Mouse (Mus musculus) gastrocnemius, postnatal 36 days (tissue): ENCODE measurements around the gene Tesk2. TPM values are rescaled to one million over a fixed set of nuclear protein-coding genes. Genes with fewer than 3 reads are reported as not detected.
A peak's percentile ranks its signal among the peaks of the same experiment; 100 is the strongest.
"Not testable (repeated sequence)": the region's sequence is repeated elsewhere in the genome, so short reads cannot be mapped to it uniquely, and the experiment has no call there.

Experiments used
- DNase-seq, 2 experiments: peaks; one replicate each; pipeline ENCODE4 v3.0.0; 2022
- intact Hi-C: fragments of 180-260 bp; cut with DNase I; formaldehyde crosslinking; loops from one replicate; pipeline ENCODE4 v1.15.1; 2025
- long read RNA-seq, 2 experiments: library from polyadenylated mRNA; stranded (forward); transcript quantifications; one replicate each; pipeline ENCODE4 v2.0.0; 2021
- total RNA-seq, 2 experiments: library from RNA; stranded (reverse); gene quantifications; 2 replicates each; pipeline ENCODE4 v1.2.3; 2021

Gene Tesk2
- total RNA-seq, result 1 to 10 TPM; 1.7 to 2.0 TPM
- long read RNA-seq, experiment 1, result 0 reads
- long read RNA-seq, experiment 2, partial matches to known transcripts, result 0 of 3 reads
- long read RNA-seq, experiment 2, other reads (novel, unspliced or antisense), result 3 of 3 reads

GRCm38 (mm10) chr4:116720343-116721097 is at the start of gene Tesk2:
Tesk2 (plus strand) TSS chr4:116720948.
- intact Hi-C loops, result loop anchor here (2.0 kb wide), 1 partner anchor 68 kb away; no protein-coding TSS in a partner anchor
- DNase-seq, result peak; percentile 79 to 85

GRCm38 (mm10) chr4:116672785-116673184 is 48.0 kb upstream of the Tesk2 start:
- intact Hi-C loops, result no loop called here
- DNase-seq, result no peak

- DNase-seq, result not testable (repeated sequence)
- intact Hi-C loops, result loop anchor here (5.0 kb wide), 1 partner anchor 102 kb away; no protein-coding TSS in a partner anchor
These were observed 46.0 kb upstream of the Tesk2 start for GRCm38 (mm10) chr4:116674761-116675160.

- no peak for DNase-seq
- intact Hi-C loops, result loop anchor here (5.0 kb wide), 1 partner anchor 104 kb away; no protein-coding TSS in a partner anchor
These were observed 44.7 kb upstream of the Tesk2 start for GRCm38 (mm10) chr4:116676027-116676426.

- DNase-seq, result no peak
- intact Hi-C loops, result loop anchor here (5.0 kb wide), 1 partner anchor 106 kb away; no protein-coding TSS in a partner anchor
These were observed 42.9 kb upstream of the Tesk2 start for GRCm38 (mm10) chr4:116677808-116678207.

GRCm38 (mm10) chr4:116679141-116679540 is 41.6 kb upstream of the Tesk2 start:
- DNase-seq, result no peak
- intact Hi-C loops, result loop anchor here (5.0 kb wide), 1 partner anchor 107 kb away; no protein-coding TSS in a partner anchor

- DNase-seq, intact Hi-C loops: not testable (repeated sequence)
These were observed 40.2 kb upstream of the Tesk2 start for GRCm38 (mm10) chr4:116680521-116680920.

GRCm38 (mm10) chr4:116683957-116684356 is 36.8 kb upstream of the Tesk2 start:
- DNase-seq, result no peak
- intact Hi-C loops, result no loop called here

- no peak for DNase-seq
- intact Hi-C loops, result loop anchor here (5.0 kb wide), 1 partner anchor 37 kb away; no protein-coding TSS in a partner anchor
These were observed 36.1 kb upstream of the Tesk2 start for GRCm38 (mm10) chr4:116684665-116685064.

- intact Hi-C loops, result loop anchor here (5.0 kb wide), 1 partner anchor 38 kb away; no protein-coding TSS in a partner anchor
- peak; percentile 96 to 98 for DNase-seq
These were observed 35.2 kb upstream of the Tesk2 start, which contains the start of gene Prdx1 for GRCm38 (mm10) chr4:116685402-116686061. Prdx1 (plus strand) TSS chr4:116685544.

GRCm38 (mm10) chr4:116687041-116687440 is 33.7 kb upstream of the Tesk2 start:
- DNase-seq, result no peak
- intact Hi-C loops, result loop anchor here (5.0 kb wide), 1 partner anchor 40 kb away; no protein-coding TSS in a partner anchor

GRCm38 (mm10) chr4:116689309-116689876 is 31.4 kb upstream of the Tesk2 start:
- no peak for DNase-seq
- intact Hi-C loops, result loop anchor here (5.0 kb wide), 1 partner anchor 42 kb away; no protein-coding TSS in a partner anchor

- no peak for DNase-seq
- intact Hi-C loops, result no loop called here
These were observed 28.6 kb upstream of the Tesk2 start for GRCm38 (mm10) chr4:116692146-116692545.

GRCm38 (mm10) chr4:116693785-116694184 is 27.0 kb upstream of the Tesk2 start:
- intact Hi-C loops, result no loop called here
- DNase-seq, result no peak

- DNase-seq, result no peak
- intact Hi-C loops, result no loop called here
These were observed 21.9 kb upstream of the Tesk2 start for GRCm38 (mm10) chr4:116698693-116699342.

GRCm38 (mm10) chr4:116700964-116701363 is 19.8 kb upstream of the Tesk2 start:
- DNase-seq, result no peak
- intact Hi-C loops, result no loop called here

- peak; percentile 57 to 66 for DNase-seq
- intact Hi-C loops, result no loop called here
These were observed 16.9 kb upstream of the Tesk2 start for GRCm38 (mm10) chr4:116703804-116704203.

GRCm38 (mm10) chr4:116707666-116708065 is 13.1 kb upstream of the Tesk2 start:
- intact Hi-C loops, result no loop called here
- DNase-seq, result no peak

- peak; percentile 79 to 86 for DNase-seq
- intact Hi-C loops, result no loop called here
These were observed 12.5 kb upstream of the Tesk2 start, which contains the start of the genes Mmachc and Ccdc163 for GRCm38 (mm10) chr4:116708201-116708764. Mmachc (minus strand) TSS chr4:116708406. Ccdc163 (plus strand) TSS chr4:116708509.
